Mouse (Mus musculus) lung, postnatal 0 days (tissue): ENCODE results near the gene C1qtnf4.

Source experiments
- CTCF ChIP-seq: IDR thresholded peaks from 2 replicates; pipeline ENCODE4 v1.5.1; 2016; ENCODE audit warnings: antibody characterized with exemption, mild to moderate bottlenecking
- EP300 ChIP-seq: IDR thresholded peaks from 2 replicates; pipeline ENCODE4 v1.6.1; 2016; ENCODE audit warnings: antibody characterized with exemption, mild to moderate bottlenecking, control low read depth

GRCm38 (mm10) chr2:90847681-90848050 is 38.0 kb upstream of the C1qtnf4 start:
- TF ChIP-seq CTCF (no peak), EP300 (no peak)
